Mouse (Mus musculus): Measurements from ENCODE around the gene Spats2l. TPM values are rescaled to one million over a fixed set of nuclear protein-coding genes. Genes with fewer than 3 reads are reported as not detected.

Spats2l gene
- total and polyA plus RNA-seq, 2 experiments from 2014 or later = 34.8 to 80.4 TPM

DNA sequence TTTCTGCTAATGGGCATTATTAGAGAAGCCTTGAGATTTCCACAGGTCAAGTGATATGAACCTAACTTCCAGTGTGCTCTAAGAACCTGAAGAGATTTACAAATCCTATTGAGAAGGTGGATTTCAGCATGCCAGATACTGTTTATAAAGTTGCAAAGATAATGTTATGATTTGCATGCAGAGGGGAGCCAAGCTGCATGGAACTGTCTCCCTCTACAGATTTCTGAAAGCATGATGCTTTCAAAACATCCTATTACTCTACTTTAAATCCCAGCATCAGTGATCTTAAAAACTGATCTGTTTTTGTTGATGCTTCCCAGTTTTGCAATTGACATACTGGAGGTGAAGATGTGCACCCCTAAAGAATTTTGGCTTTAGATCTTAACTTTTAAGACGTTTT, 160.3 kb downstream of the Spats2l start:
- Histone ChIP-seq H3K36me3 (ENCODE audit: insufficient read depth, low read length) (no peaks in the 10 kb centered on the region; the same call in 1 of the 2 replicates), H3K9ac (replicated peaks; ENCODE audit: low read length, poor library complexity, severe bottlenecking) (no peak overlapping the region), H3K4me3 (ENCODE audit: low read depth, low read length) (no peak overlapping the region), H3K27me3 (ENCODE audit: insufficient read depth, low read length) (no peaks in the 10 kb centered on the region), H3K4me1 (ENCODE audit: insufficient read depth, low read length) (no peaks in the 10 kb centered on the region), H3K9me3 (ENCODE audit: low read length) (no peaks in the 10 kb centered on the region), H3K27ac (ENCODE audit: low read depth, low read length) (no peak overlapping the region), H3K4me2 (ENCODE audit: low read depth, low read length, poor library complexity, severe bottlenecking) (no peak overlapping the region)
- ATAC-seq (ENCODE audit: low FRiP score) = no peak
- DNase-seq (ENCODE audit: low spot score) = no peak
- WGBS = 26% methylated on average over 1 of the region's 1 CpGs
- peak; percentile 60 for TF ChIP-seq CTCF (IDR thresholded peaks at IDR 0.05)

DNA sequence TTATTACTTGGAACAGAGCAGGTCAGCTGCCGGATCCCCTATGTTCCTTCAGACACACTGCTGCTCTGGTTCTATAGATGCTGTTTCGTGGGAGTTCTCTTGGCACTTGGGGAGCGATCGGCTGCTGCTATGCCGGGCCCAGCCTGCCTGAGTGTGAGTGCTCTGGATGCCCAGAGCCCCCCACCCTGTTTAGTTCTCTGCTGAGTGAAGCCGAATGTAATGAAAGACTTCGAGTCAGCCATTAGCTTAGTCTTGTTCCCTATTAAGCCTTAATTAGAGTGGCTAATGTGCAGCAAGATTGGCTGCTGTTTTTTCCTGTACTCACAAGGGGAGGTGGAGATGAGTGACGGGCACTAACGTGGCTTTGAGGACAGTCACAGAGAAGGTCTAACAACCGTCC, 166.7 kb downstream of the Spats2l start:
- WGBS = 59% methylated on average over 10 of the region's 10 CpGs
- Histone ChIP-seq H3K36me3 (ENCODE audit: insufficient read depth, low read length) (peaks cover 14% of the 10 kb centered on the region), H3K9me3 (ENCODE audit: low read length) (no peaks in the 10 kb centered on the region), H3K4me2 (ENCODE audit: low read depth, low read length, poor library complexity, severe bottlenecking) (no peak overlapping the region), H3K27me3 (ENCODE audit: insufficient read depth, low read length) (no peaks in the 10 kb centered on the region), H3K9ac (replicated peaks; ENCODE audit: low read length, poor library complexity, severe bottlenecking) (no peak overlapping the region), H3K4me3 (ENCODE audit: low read depth, low read length) (no peak overlapping the region), H3K4me1 (ENCODE audit: insufficient read depth, low read length) (no peaks in the 10 kb centered on the region), H3K27ac (ENCODE audit: low read depth, low read length) (no peak overlapping the region)
- DNase-seq (ENCODE audit: low spot score) (no peak), ATAC-seq (ENCODE audit: low FRiP score) (no peak)
- no peak for TF ChIP-seq CTCF (IDR thresholded peaks at IDR 0.05)

- H3K9me3 ChIP-seq (ENCODE audit: low read length) = no peaks in the 10 kb centered on the region
- no peak overlapping the region for H3K9ac ChIP-seq (replicated peaks; ENCODE audit: low read length, poor library complexity, severe bottlenecking)
- no peak overlapping the region for H3K4me2 ChIP-seq (ENCODE audit: low read depth, low read length, poor library complexity, severe bottlenecking)
- no peaks in the 10 kb centered on the region for H3K4me1 ChIP-seq (ENCODE audit: insufficient read depth, low read length)
- no peaks in the 10 kb centered on the region for H3K27me3 ChIP-seq (ENCODE audit: insufficient read depth, low read length)
- WGBS = 73% methylated on average over 7 of the region's 7 CpGs
- H3K27ac ChIP-seq (ENCODE audit: low read depth, low read length) = no peak overlapping the region
- H3K36me3 ChIP-seq (ENCODE audit: insufficient read depth, low read length) = peaks cover 14% of the 10 kb centered on the region
- ATAC-seq (ENCODE audit: low FRiP score) (no peak), DNase-seq (ENCODE audit: low spot score) (no peak)
- no peak for TF ChIP-seq CTCF (IDR thresholded peaks at IDR 0.05)
- no peak overlapping the region for H3K4me3 ChIP-seq (ENCODE audit: low read depth, low read length)
These were observed 167.1 kb downstream of the Spats2l start for GRCm38 (mm10) chr1:57941095-57941494.

DNA sequence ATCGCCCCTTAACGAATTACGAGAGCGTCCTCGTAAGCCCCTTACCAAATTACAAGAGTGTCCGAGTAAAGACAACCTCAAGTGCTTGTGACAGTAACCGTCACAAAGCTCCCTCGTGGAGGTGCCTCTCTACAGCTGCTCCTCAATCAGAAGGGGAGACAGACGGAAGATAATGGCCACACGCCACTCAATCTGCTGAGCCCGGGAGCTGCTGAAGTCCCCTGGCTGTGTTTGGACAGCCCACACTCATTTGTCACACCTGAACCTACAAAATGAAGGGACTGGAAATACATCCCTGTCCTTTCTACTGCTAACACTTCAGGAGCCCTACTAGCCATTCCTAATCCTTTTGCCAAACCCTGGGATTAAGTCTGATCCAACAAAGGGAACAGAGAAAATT, 167.8 kb downstream of the Spats2l start:
- no peak overlapping the region for H3K9ac ChIP-seq (replicated peaks; ENCODE audit: low read length, poor library complexity, severe bottlenecking)
- no peak overlapping the region for H3K4me3 ChIP-seq (ENCODE audit: low read depth, low read length)
- H3K9me3 ChIP-seq (ENCODE audit: low read length) = no peaks in the 10 kb centered on the region
- DNase-seq (ENCODE audit: low spot score) (no peak), ATAC-seq (ENCODE audit: low FRiP score) (no peak)
- no peak overlapping the region for H3K27ac ChIP-seq (ENCODE audit: low read depth, low read length)
- H3K27me3 ChIP-seq (ENCODE audit: insufficient read depth, low read length) = no peaks in the 10 kb centered on the region
- no peaks in the 10 kb centered on the region for H3K4me1 ChIP-seq (ENCODE audit: insufficient read depth, low read length)
- TF ChIP-seq CTCF (IDR thresholded peaks at IDR 0.05) = no peak
- WGBS = 48% methylated on average over 11 of the region's 11 CpGs
- H3K4me2 ChIP-seq (ENCODE audit: low read depth, low read length, poor library complexity, severe bottlenecking) = no peak overlapping the region
- peaks cover 14% of the 10 kb centered on the region for H3K36me3 ChIP-seq (ENCODE audit: insufficient read depth, low read length)

DNA sequence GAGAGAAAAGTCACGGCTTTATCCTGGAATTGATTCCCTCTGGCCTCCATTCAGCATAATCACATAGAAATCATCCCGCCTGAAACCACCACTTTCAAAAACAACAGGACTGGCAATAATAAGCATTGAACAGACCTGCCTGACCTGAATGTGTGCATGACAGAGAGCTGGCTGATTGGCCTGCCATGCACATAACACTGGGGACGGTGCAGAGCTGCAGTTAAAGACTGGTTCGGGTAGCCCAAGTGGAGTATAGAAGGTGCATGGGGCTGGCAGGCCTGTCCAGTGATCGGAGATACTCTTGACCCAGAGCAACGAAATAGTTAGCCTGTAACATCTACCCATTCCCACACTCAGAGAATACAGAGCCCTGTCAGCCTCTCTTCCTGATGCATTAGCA, 168.3 kb downstream of the Spats2l start:
- 55% methylated on average over 6 of the region's 6 CpGs for WGBS
- Histone ChIP-seq H3K4me3 (ENCODE audit: low read depth, low read length) (no peak overlapping the region), H3K4me1 (ENCODE audit: insufficient read depth, low read length) (no peaks in the 10 kb centered on the region), H3K36me3 (ENCODE audit: insufficient read depth, low read length) (peaks cover 14% of the 10 kb centered on the region), H3K9me3 (ENCODE audit: low read length) (no peaks in the 10 kb centered on the region), H3K27me3 (ENCODE audit: insufficient read depth, low read length) (no peaks in the 10 kb centered on the region), H3K27ac (ENCODE audit: low read depth, low read length) (no peak overlapping the region), H3K9ac (replicated peaks; ENCODE audit: low read length, poor library complexity, severe bottlenecking) (no peak overlapping the region), H3K4me2 (ENCODE audit: low read depth, low read length, poor library complexity, severe bottlenecking) (no peak overlapping the region)
- DNase-seq (ENCODE audit: low spot score) = no peak
- no peak for TF ChIP-seq CTCF (IDR thresholded peaks at IDR 0.05)
- 0 out of 2 replicates have a peak, but pooled peaks have one; percentile 35 for ATAC-seq (ENCODE audit: low FRiP score)

DNA sequence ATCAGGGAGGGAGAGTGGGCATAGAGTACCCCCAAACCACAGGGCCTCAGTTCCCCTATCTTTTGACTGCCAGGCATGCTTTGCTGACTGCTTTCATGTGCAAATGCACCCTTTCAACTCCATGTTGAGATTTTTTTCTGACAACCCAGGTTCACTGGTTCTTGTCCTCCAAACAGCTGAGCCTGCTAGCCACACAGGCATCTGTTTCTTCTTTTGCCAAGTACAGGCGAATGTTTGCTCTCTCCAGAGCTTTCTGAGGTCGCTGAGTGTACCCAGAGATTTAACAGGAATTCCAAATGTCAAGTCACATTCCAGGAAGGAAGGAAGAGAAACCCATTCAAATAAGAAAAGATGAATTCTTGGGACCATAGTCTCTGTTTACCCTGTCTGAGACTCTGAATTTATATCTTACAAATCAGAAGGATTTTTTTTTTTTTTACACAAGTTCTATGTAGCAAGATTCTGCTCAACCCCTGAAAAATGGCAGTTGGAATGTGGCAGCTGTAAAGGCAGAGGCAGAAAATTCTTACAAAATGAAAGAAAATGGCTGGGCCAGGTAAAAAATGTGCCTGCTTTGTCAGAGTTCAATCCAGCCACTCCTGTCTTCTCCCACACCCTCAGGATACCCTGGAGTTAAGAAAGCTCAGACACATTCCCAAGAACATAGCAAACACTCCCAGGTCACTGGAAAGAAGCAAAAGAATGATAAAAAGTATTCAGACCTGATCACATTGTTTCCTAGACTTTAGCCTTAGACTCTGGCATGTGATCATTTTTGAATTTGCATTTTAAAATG, 173.8 kb downstream of the Spats2l start:
- Histone ChIP-seq H3K4me1 (ENCODE audit: insufficient read depth, low read length) (no peaks in the 10 kb centered on the region), H3K9ac (replicated peaks; ENCODE audit: low read length, poor library complexity, severe bottlenecking) (no peak overlapping the region), H3K4me2 (ENCODE audit: low read depth, low read length, poor library complexity, severe bottlenecking) (no peak overlapping the region), H3K4me3 (ENCODE audit: low read depth, low read length) (no peak overlapping the region), H3K9me3 (ENCODE audit: low read length) (no peaks in the 10 kb centered on the region), H3K36me3 (ENCODE audit: insufficient read depth, low read length) (peaks cover 14% of the 10 kb centered on the region; the same call in 1 of the 2 replicates), H3K27ac (ENCODE audit: low read depth, low read length) (no peak overlapping the region), H3K27me3 (ENCODE audit: insufficient read depth, low read length) (no peaks in the 10 kb centered on the region)
- no peak for ATAC-seq (ENCODE audit: low FRiP score)
- WGBS = 42% methylated on average over 2 of the region's 2 CpGs
- TF ChIP-seq CTCF (IDR thresholded peaks at IDR 0.05) = no peak
- no peak for DNase-seq (ENCODE audit: low spot score)
